Mouse (Mus musculus) bone marrow macrophage, adult 2 months (primary cell): ENCODE data around the gene Islr2.

Experiments used
- CTCF ChIP-seq: IDR thresholded peaks from 2 replicates; pipeline ENCODE4 v1.5.1; 2012; ENCODE audit warnings: low read depth, mild to moderate bottlenecking, low read length, moderate library complexity
- POLR2A ChIP-seq: IDR thresholded peaks from 2 replicates; pipeline ENCODE4 v1.6.1; 2012; ENCODE audit warnings: mild to moderate bottlenecking, low read depth, low read length, borderline replicate concordance

DNA sequence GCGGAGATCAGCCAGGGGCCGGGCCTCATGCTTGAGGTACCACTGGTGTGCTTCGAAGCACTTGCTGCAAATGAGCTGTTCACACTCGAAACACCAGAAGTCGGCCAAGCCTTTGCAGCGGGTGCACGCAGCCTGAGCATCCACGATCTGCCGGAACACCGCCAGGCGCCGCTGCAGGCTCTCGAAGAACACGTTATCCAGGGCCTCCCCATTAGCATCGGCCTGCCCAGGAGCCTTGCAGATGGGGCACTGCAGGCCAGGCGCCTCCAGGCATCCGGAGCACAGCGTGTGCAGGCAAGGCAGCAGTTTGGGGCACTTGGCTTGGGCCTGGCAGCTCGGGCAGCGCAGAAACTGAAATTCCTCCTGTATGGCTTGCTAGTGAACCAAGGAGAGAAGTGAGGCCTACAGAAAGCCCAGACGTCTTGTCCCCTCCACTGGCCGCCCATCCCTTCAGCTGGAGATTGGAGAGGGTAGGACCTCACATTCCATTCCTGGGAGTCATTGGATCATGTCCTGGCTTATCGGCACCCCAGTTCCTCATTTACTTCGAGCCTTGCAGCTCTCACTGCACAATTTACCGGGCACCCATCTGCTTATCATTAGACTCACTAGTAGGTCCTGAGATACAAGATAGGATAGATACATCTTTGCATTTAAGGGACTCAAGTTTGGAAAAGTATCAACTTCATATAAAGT is 43.1 kb upstream of the Islr2 start:
- TF ChIP-seq POLR2A (no peak), CTCF (no peak)
